Mouse (Mus musculus) liver, embryonic 11.5 days (tissue): ENCODE measurements at regions not wholly inside any gene's neighbourhood (a gene's known extent, or its start where the extent isn't known, plus 50 kb on each side); places are given as distances from the start of the nearest gene placed in this dataset.
"Not testable (repeated sequence)": the region's sequence is repeated elsewhere in the genome, so short reads cannot be mapped to it uniquely, and the experiment has no call there.

Experiments used
- ATAC-seq: fragments of 200-750 bp; cut with Nextera tagmentation; replicated peaks from 2 replicates; pipeline ENCODE4 v1.8.0; 2017; ENCODE audit warnings: moderate number of reproducible peaks, mild to moderate bottlenecking, moderate TSS enrichment, moderate library complexity; ENCODE audit not compliant: low FRiP score
- DNase-seq: peaks from one replicate; pipeline ENCODE4 v3.0.0-alpha.2; 2017; ENCODE audit warnings: low spot score
- H3K27ac ChIP-seq: fragments of 300-500 bp; sonication (generic); 2 replicates; pipeline ENCODE4 v1.5.1; 2014; ENCODE audit warnings: mild to moderate bottlenecking, low read depth, low read length, control low read depth
- H3K27me3 ChIP-seq: fragments of 300-500 bp; sonication (generic); replicated peaks from 2 replicates; pipeline ENCODE4 v1.6.1; 2014; ENCODE audit warnings: low read length, mixed read lengths; ENCODE audit not compliant: control insufficient read depth, insufficient read depth
- H3K36me3 ChIP-seq: fragments of 300-500 bp; sonication (generic); 2 replicates; pipeline ENCODE4 v1.6.1; 2014; ENCODE audit warnings: mild to moderate bottlenecking, low read length, moderate library complexity, mixed read lengths; ENCODE audit not compliant: control insufficient read depth, insufficient read depth
- H3K4me1 ChIP-seq: fragments of 300-500 bp; sonication (generic); replicated peaks from 2 replicates; pipeline ENCODE4 v1.6.1; 2014; ENCODE audit warnings: low read length, mixed read lengths; ENCODE audit not compliant: control insufficient read depth, insufficient read depth
- H3K4me2 ChIP-seq: fragments of 300-500 bp; sonication (generic); 2 replicates; pipeline ENCODE4 v1.6.1; 2014; ENCODE audit warnings: mild to moderate bottlenecking, control low read depth, moderate library complexity
- H3K4me3 ChIP-seq: fragments of 300-500 bp; sonication (generic); 2 replicates; pipeline ENCODE4 v1.5.1; 2014; ENCODE audit warnings: low read depth, low read length, control low read depth
- H3K9ac ChIP-seq: fragments of 300-500 bp; sonication (generic); 2 replicates; pipeline ENCODE4 v1.6.1; 2014; ENCODE audit warnings: low read depth, low read length, control low read depth
- H3K9me3 ChIP-seq: fragments of 300-500 bp; sonication (generic); 2 replicates; pipeline ENCODE4 v1.6.1; 2016; ENCODE audit warnings: low read length, inconsistent platforms, mixed read lengths; ENCODE audit not compliant: control insufficient read depth
- WGBS: fragments of 180-500 bp; shearing (Covaris S2); extraction: QIAGEN DNeasy Blood & Tissue Kit; methylation state at CpG from one replicate; pipeline ENCODE4 v1.1.7; 2014; 5-methylcytosine and 5-hydroxymethylcytosine counted together

- Histone ChIP-seq H3K9me3 (no peaks in the 10 kb centered on the region), H3K27me3 (no peaks in the 10 kb centered on the region), H3K4me1 (no peaks in the 10 kb centered on the region), H3K4me3 (no peak overlapping the region), H3K36me3 (no peaks in the 10 kb centered on the region), H3K27ac (no peak overlapping the region), H3K9ac (no peak overlapping the region), H3K4me2 (no peak overlapping the region)
- WGBS = 83% methylated on average over 13 of the region's 13 CpGs
- DNase-seq = no peak
- ATAC-seq = no peak
Measured at GRCm38 (mm10) chr8:88064414-88065110, 54.0 kb upstream of the Cnep1r1 start.

GRCm38 (mm10) chr8:88059107-88059506 is 59.5 kb upstream of the Cnep1r1 start:
- H3K4me1 ChIP-seq, H3K27ac ChIP-seq, H3K4me2 ChIP-seq, DNase-seq, H3K9me3 ChIP-seq, H3K27me3 ChIP-seq, ATAC-seq, H3K4me3 ChIP-seq, H3K9ac ChIP-seq, H3K36me3 ChIP-seq: not testable (repeated sequence)
- 84% methylated on average over 1 of the region's 1 CpGs for WGBS

- Histone ChIP-seq H3K27me3 (no peaks in the 10 kb centered on the region), H3K4me1 (no peaks in the 10 kb centered on the region), H3K27ac (no peak overlapping the region), H3K9me3 (no peaks in the 10 kb centered on the region), H3K4me2 (no peak overlapping the region), H3K36me3 (no peaks in the 10 kb centered on the region), H3K4me3 (no peak overlapping the region), H3K9ac (no peak overlapping the region)
- 88% methylated on average over 7 of the region's 7 CpGs for WGBS
- ATAC-seq (no peak), DNase-seq (no peak)
Measured at GRCm38 (mm10) chr8:88057686-88058234, 60.8 kb upstream of the Cnep1r1 start.

GRCm38 (mm10) chr8:88050651-88051050 is 67.9 kb upstream of the Cnep1r1 start:
- Histone ChIP-seq H3K27ac (no peak overlapping the region), H3K9ac (no peak overlapping the region), H3K9me3 (no peaks in the 10 kb centered on the region), H3K36me3 (no peaks in the 10 kb centered on the region), H3K27me3 (no peaks in the 10 kb centered on the region), H3K4me3 (no peak overlapping the region), H3K4me1 (no peaks in the 10 kb centered on the region), H3K4me2 (no peak overlapping the region)
- DNase-seq (no peak), ATAC-seq (no peak)
- WGBS = 72% methylated on average over 10 of the region's 10 CpGs

- Histone ChIP-seq H3K27ac (no peak overlapping the region), H3K9ac (no peak overlapping the region), H3K9me3 (no peaks in the 10 kb centered on the region), H3K4me1 (no peaks in the 10 kb centered on the region), H3K4me3 (no peak overlapping the region), H3K27me3 (no peaks in the 10 kb centered on the region), H3K4me2 (no peak overlapping the region), H3K36me3 (no peaks in the 10 kb centered on the region)
- WGBS = 58% methylated on average over 5 of the region's 5 CpGs
- DNase-seq = no peak
- ATAC-seq = no peak
Measured at GRCm38 (mm10) chr8:88049091-88049490, 69.5 kb upstream of the Cnep1r1 start.

- Histone ChIP-seq H3K4me2 (no peak overlapping the region), H3K4me1 (no peaks in the 10 kb centered on the region), H3K36me3 (no peaks in the 10 kb centered on the region), H3K9ac (no peak overlapping the region), H3K27me3 (no peaks in the 10 kb centered on the region), H3K27ac (no peak overlapping the region), H3K9me3 (no peaks in the 10 kb centered on the region), H3K4me3 (no peak overlapping the region)
- 80% methylated on average over 4 of the region's 4 CpGs for WGBS
- no peak for DNase-seq
- no peak for ATAC-seq
Measured at GRCm38 (mm10) chr8:88045995-88046394, 72.6 kb upstream of the Cnep1r1 start.

- Histone ChIP-seq H3K4me2 (no peak overlapping the region), H3K9ac (no peak overlapping the region), H3K27ac (no peak overlapping the region), H3K9me3 (no peaks in the 10 kb centered on the region; the same call in 1 of the 2 replicates), H3K4me3 (no peak overlapping the region), H3K27me3 (no peaks in the 10 kb centered on the region), H3K4me1 (no peaks in the 10 kb centered on the region), H3K36me3 (no peaks in the 10 kb centered on the region)
- DNase-seq = no peak
- no peak for ATAC-seq
- 32% methylated on average over 6 of the region's 6 CpGs for WGBS
Measured at GRCm38 (mm10) chr8:88039286-88039685, 79.3 kb upstream of the Cnep1r1 start.

- no peaks in the 10 kb centered on the region for H3K36me3 ChIP-seq
- no peaks in the 10 kb centered on the region; the same call in 1 of the 2 replicates for H3K9me3 ChIP-seq
- no peak overlapping the region for H3K9ac ChIP-seq
- ATAC-seq (no peak), DNase-seq (no peak)
- no peak overlapping the region for H3K4me3 ChIP-seq
- no peaks in the 10 kb centered on the region for H3K4me1 ChIP-seq
- H3K27ac ChIP-seq = no peak overlapping the region
- 76% methylated on average over 2 of the region's 2 CpGs for WGBS
- H3K27me3 ChIP-seq = no peaks in the 10 kb centered on the region
- no peak overlapping the region for H3K4me2 ChIP-seq
Measured at GRCm38 (mm10) chr8:88037994-88038393, 78.6 kb upstream of the Zfp423 start.

GRCm38 (mm10) chr8:88033054-88033453 is 73.7 kb upstream of the Zfp423 start:
- H3K4me1 ChIP-seq = no peaks in the 10 kb centered on the region
- no peak overlapping the region for H3K4me2 ChIP-seq
- WGBS = 50% methylated on average over 6 of the region's 6 CpGs
- ATAC-seq (no peak), DNase-seq (no peak)
- H3K9me3 ChIP-seq = no peaks in the 10 kb centered on the region; the same call in 1 of the 2 replicates
- no peaks in the 10 kb centered on the region for H3K27me3 ChIP-seq
- no peak overlapping the region for H3K4me3 ChIP-seq
- H3K36me3 ChIP-seq = no peaks in the 10 kb centered on the region
- no peak overlapping the region for H3K27ac ChIP-seq
- no peak overlapping the region for H3K9ac ChIP-seq
